Mouse (Mus musculus): ENCODE results near the gene Jsrp1.

GRCm38 (mm10) chr10:80841685-80842084 lies 28.4 kb upstream of the Jsrp1 start:
- TF ChIP-seq CTCF (IDR thresholded peaks at IDR 0.05; ENCODE audit: extremely low read depth, insufficient read length, insufficient replicate concordance, low read depth, low read length) (no peak), POLR2A (IDR thresholded peaks at IDR 0.05; ENCODE audit: low read depth, low read length) (no peak)
